Mouse (Mus musculus): Measurements from ENCODE around the gene Cys1.
"Not testable (repeated sequence)": the region's sequence is repeated elsewhere in the genome, so short reads cannot be mapped to it uniquely, and the experiment has no call there.

Cys1 gene

GRCm38 (mm10) chr12:24681286-24682023, at the start of gene Cys1:
Gene Cys1, minus strand, starts transcription at chr12:24681813.
- peak; percentile 56 for DNase-seq

- DNase-seq = peak; percentile 80
Measured at GRCm38 (mm10) chr12:24724369-24724768, 42.8 kb upstream of the Cys1 start.

- no peak for DNase-seq
Measured at GRCm38 (mm10) chr12:24723859-24724258, 42.2 kb upstream of the Cys1 start.

- no peak for DNase-seq
Measured at GRCm38 (mm10) chr12:24723434-24723833, 41.8 kb upstream of the Cys1 start.

GRCm38 (mm10) chr12:24716721-24717301, 35.2 kb upstream of the Cys1 start:
- peak; percentile 62 for DNase-seq

- DNase-seq = no peak
Measured at GRCm38 (mm10) chr12:24715268-24715896, 33.8 kb upstream of the Cys1 start.

- DNase-seq = no peak
Measured at GRCm38 (mm10) chr12:24714579-24715255, 33.1 kb upstream of the Cys1 start.

- DNase-seq = no peak
Measured at GRCm38 (mm10) chr12:24712396-24712795, 30.8 kb upstream of the Cys1 start.

- DNase-seq = no peak
Measured at GRCm38 (mm10) chr12:24710672-24711071, 29.1 kb upstream of the Cys1 start.

GRCm38 (mm10) chr12:24709831-24710508, 28.4 kb upstream of the Cys1 start:
- peak; percentile 85 for DNase-seq

- DNase-seq = no peak
Measured at GRCm38 (mm10) chr12:24709409-24709808, 27.8 kb upstream of the Cys1 start.

- DNase-seq = no peak
Measured at GRCm38 (mm10) chr12:24708824-24709218, 27.2 kb upstream of the Cys1 start.

GRCm38 (mm10) chr12:24707954-24708823, 26.6 kb upstream of the Cys1 start, which contains the start of gene Rrm2:
Gene Rrm2, plus strand, starts transcription at chr12:24708241.
- DNase-seq = peak; percentile 96

GRCm38 (mm10) chr12:24707480-24707802, 25.8 kb upstream of the Cys1 start:
- DNase-seq = no peak

- no peak for DNase-seq
Measured at GRCm38 (mm10) chr12:24706764-24707479, 25.3 kb upstream of the Cys1 start.

- DNase-seq = no peak
Measured at GRCm38 (mm10) chr12:24705502-24706263, 24.1 kb upstream of the Cys1 start.

- no peak for DNase-seq
Measured at GRCm38 (mm10) chr12:24703013-24703412, 21.4 kb upstream of the Cys1 start.

- not testable (repeated sequence) for DNase-seq
Measured at GRCm38 (mm10) chr12:24701621-24702020, 20.0 kb upstream of the Cys1 start.

GRCm38 (mm10) chr12:24699578-24699977, 18.0 kb upstream of the Cys1 start:
- no peak for DNase-seq

GRCm38 (mm10) chr12:24698514-24698913, 16.9 kb upstream of the Cys1 start:
- no peak for DNase-seq
